In the genomic region with DNA sequence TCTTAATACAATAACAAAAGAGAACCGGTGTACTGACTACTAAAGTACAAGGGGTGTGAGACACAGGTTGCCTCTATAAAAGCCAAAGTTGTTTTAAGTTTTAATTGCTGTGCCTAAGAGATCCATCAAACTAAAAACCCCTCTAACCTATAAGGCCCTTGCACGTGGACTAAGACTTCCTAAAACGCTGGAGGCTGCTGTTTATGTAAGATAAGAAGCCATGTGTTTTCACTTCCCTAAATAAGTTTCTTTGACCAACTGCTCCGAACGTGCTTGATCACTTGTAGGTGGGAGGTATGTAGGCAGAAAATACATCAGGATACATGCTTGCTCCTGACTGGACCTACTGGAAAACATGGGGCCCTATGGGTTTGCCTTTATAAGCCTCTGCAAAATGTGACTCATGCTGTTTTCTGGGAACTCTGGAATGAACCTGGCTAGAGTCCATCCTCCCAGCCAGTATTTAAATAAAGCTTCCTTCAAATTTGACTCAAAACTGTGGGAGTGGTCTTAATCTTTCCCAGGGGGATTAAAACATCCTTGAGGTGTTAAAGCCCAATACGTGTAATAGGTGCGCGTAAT, we compare ENCODE assay signal across 22 mouse cellular contexts. TPM values are rescaled to one million over a fixed set of nuclear protein-coding genes. Genes with fewer than 3 reads are reported as not detected.
DNase-seq lines count a peak whose midpoint lies in the region; ATAC-seq and TF ChIP-seq lines count a peak whose summit lies in the region.
"Had no signal": no experiment of that assay in that cellular context is flagged by ENCODE, and none has a peak within 500 bp of the region (broad histone marks: within the 10 kb centered on the region; RNA-seq: fewer than 3 reads in every experiment).

No protein-coding gene starts in this region.

- no peak for TF ChIP-seq CTCF in MEL (IDR thresholded peaks at IDR 0.05 in 2 of 3, conservative IDR thresholded peaks at IDR 0.05 in 1 of 3; ENCODE audit: control insufficient read depth in 1 of 3, insufficient read depth in 1 of 3, low read depth in 2 of 3, low read length in 3 of 3, poor library complexity in 1 of 3, severe bottlenecking in 1 of 3)
- no peak for TF ChIP-seq CTCF in intestine, postnatal 0 days (IDR thresholded peaks at IDR 0.05; ENCODE audit: low read depth)

- no peaks in the 10 kb centered on the region for H3K79me2 ChIP-seq in MEL (ENCODE audit: control insufficient read depth, insufficient read depth, low read length, poor library complexity)

- no peak overlapping the region; the same call in 1 of the 2 replicates for H3K27ac ChIP-seq in MEL (ENCODE audit: control insufficient read depth, low read depth, low read length)
- H3K27ac ChIP-seq in intestine, postnatal 0 days (ENCODE audit: low read depth, low read length), result no peak overlapping the region
- H3K27ac ChIP-seq: hindbrain, postnatal 0 days; midbrain, embryonic 10.5 days had no signal

- no peak overlapping the region for H3K9ac ChIP-seq in MEL (ENCODE audit: control insufficient read depth, low read depth, low read length, poor library complexity, severe bottlenecking)
- no peak overlapping the region for H3K9ac ChIP-seq in intestine, postnatal 0 days (ENCODE audit: low read depth, low read length)
- H3K9ac ChIP-seq: forebrain, postnatal 0 days had no signal

- ATAC-seq in intestine, postnatal 0 days, result no peak
- ATAC-seq: forebrain, postnatal 0 days; hindbrain, postnatal 0 days; Patski had no signal

- no peak overlapping the region for H3K4me3 ChIP-seq in MEL (ENCODE audit: control insufficient read depth in 1 of 2, insufficient read depth in 1 of 2, low read depth in 2 of 2, low read length in 2 of 2)
- H3K4me3 ChIP-seq in intestine, postnatal 0 days (ENCODE audit: low read depth, low read length), result no peak overlapping the region
- H3K4me3 ChIP-seq: erythroblast, embryonic 14.5 days; midbrain, embryonic 10.5 days had no signal

- H3K27me3 ChIP-seq in MEL (ENCODE audit: control insufficient read depth in 1 of 2, insufficient read depth in 2 of 2, low read length in 2 of 2), result no peaks in the 10 kb centered on the region
- H3K27me3 ChIP-seq in intestine, postnatal 0 days (replicated peaks; ENCODE audit: control insufficient read depth, insufficient read depth, low read length), result no peaks in the 10 kb centered on the region
- H3K27me3 ChIP-seq: Patski had no signal

- no peak for TF ChIP-seq POLR2A in MEL (IDR thresholded peaks at IDR 0.05; ENCODE audit: control insufficient read depth in 1 of 2, insufficient read depth in 1 of 2, low read depth in 1 of 2, low read length in 2 of 2, poor library complexity in 1 of 2)

- intact Hi-C loops in heart, postnatal 25 days (cut with DNase I), result no loop called here

- TF ChIP-seq EP300 in MEL (IDR thresholded peaks at IDR 0.05; ENCODE audit: low read depth in 1 of 2, low read length in 2 of 2), result peak; percentile 90 to 94

- no peak overlapping the region for H3K4me2 ChIP-seq in intestine, postnatal 0 days (replicated peaks; ENCODE audit: low read depth)

- WGBS in intestine, postnatal 0 days, result 65% methylated on average over 8 of the region's 8 CpGs

- H3K9me3 ChIP-seq in MEL (replicated peaks; ENCODE audit: insufficient read depth, low read length), result no peaks in the 10 kb centered on the region
- H3K9me3 ChIP-seq in intestine, postnatal 0 days (ENCODE audit: control insufficient read depth), result no peaks in the 10 kb centered on the region
- H3K9me3 ChIP-seq: midbrain, embryonic 10.5 days had no signal

- TF ChIP-seq RAD21 in MEL (IDR thresholded peaks at IDR 0.05; ENCODE audit: low read depth, low read length), result no peak

- peak; percentile 23 for DNase-seq in heart, postnatal 4 days
- no peak for DNase-seq in heart, postnatal 25 days (ENCODE audit: low spot score)
- DNase-seq in 3T3-L1 (ENCODE audit: low read depth, low spot score) (peak; percentile 84), MEL (ENCODE audit: low read depth, low spot score) (peak; percentile 82)
- peak; percentile 49 for DNase-seq in fibroblast of lung, adult 2 months (ENCODE audit: low read depth)
- DNase-seq in layer of hippocampus, adult 11-12 months (ENCODE audit: low spot score), result no peak
- DNase-seq in kidney, postnatal 4 days, result no peak
- DNase-seq: cerebellum, adult 11-12 months; forebrain, postnatal 0 days; gastrocnemius, postnatal 10 days; heart, postnatal 14 days; kidney, adult 9 months; layer of hippocampus, adult 9-11 months; lung, postnatal 10 days had no signal

- H3K4me1 ChIP-seq in MEL (ENCODE audit: control insufficient read depth in 1 of 2, insufficient read depth in 2 of 2, low read length in 2 of 2), result peaks cover 3 to 10% of the 10 kb centered on the region in 2 experiments; a peak in 2 of 4 replicates
- H3K4me1 ChIP-seq in intestine, postnatal 0 days (replicated peaks; ENCODE audit: control insufficient read depth, insufficient read depth, low read length), result no peaks in the 10 kb centered on the region

- peaks cover 0 to 16% of the 10 kb centered on the region in 2 experiments; a peak in 2 of 4 replicates for H3K36me3 ChIP-seq in MEL (ENCODE audit: control insufficient read depth in 1 of 2, insufficient read depth in 2 of 2, low read length in 2 of 2)
- no peaks in the 10 kb centered on the region for H3K36me3 ChIP-seq in intestine, postnatal 0 days (ENCODE audit: control insufficient read depth, insufficient read depth)
- H3K36me3 ChIP-seq: midbrain, embryonic 10.5 days had no signal

TF ChIP-seq in MEL, 35 proteins besides CTCF, POLR2A, EP300 and RAD21:
- TF ChIP-seq USF1 (IDR thresholded peaks at IDR 0.05; ENCODE audit: low read depth, low read length) (peak; percentile 60; the same call in 1 of the 2 replicates), TAL1 (IDR thresholded peaks at IDR 0.05; ENCODE audit: low read length) (peak; percentile 93), KAT2A (conservative IDR thresholded peaks at IDR 0.05; ENCODE audit: low read depth, low read length) (no peak), HCFC1 (IDR thresholded peaks at IDR 0.05; ENCODE audit: low read depth, low read length) (no peak), MXI1 (IDR thresholded peaks at IDR 0.05; ENCODE audit: low read depth, low read length) (peak; percentile 97), ZC3H11A (IDR thresholded peaks at IDR 0.05; ENCODE audit: low read depth, low read length) (no peak), SIN3A (IDR thresholded peaks at IDR 0.05; ENCODE audit: low read length) (peak; percentile 94), RCOR1 (IDR thresholded peaks at IDR 0.05; ENCODE audit: low read depth, low read length) (peak; percentile 66), ELF1 (IDR thresholded peaks at IDR 0.05; ENCODE audit: low read depth, low read length) (0 out of 2 replicates have a peak, but pooled peaks have one; percentile 15), GATA1 (IDR thresholded peaks at IDR 0.05; ENCODE audit: low read depth, low read length) (peak; percentile 88), BHLHE40 (IDR thresholded peaks at IDR 0.05; ENCODE audit: borderline replicate concordance, low read depth, low read length) (peak; percentile 96), MYC (IDR thresholded peaks at IDR 0.05; ENCODE audit: low read depth, low read length) (peak; percentile 99), ETS1 (IDR thresholded peaks at IDR 0.05; ENCODE audit: low read depth, low read length) (peak; percentile 89), TCF12 (IDR thresholded peaks at IDR 0.05; ENCODE audit: low read depth, low read length) (peak; percentile 89), MAX (IDR thresholded peaks at IDR 0.05; ENCODE audit: low read length) (peak; percentile 99)

RNA-seq across cellular contexts. Expression of a gene that starts 31.9 kb away (rescaled TPM):
- total RNA-seq in heart, postnatal 4 days (2021), result not detected
- total RNA-seq in heart, postnatal 25 days (2021), result not detected
- not detected in 2 replicates for total RNA-seq in MEL (2012; rRNA removed)
- polyA plus RNA-seq in MEL (2012; ENCODE audit: insufficient read depth in 1 of 2, insufficient read length in 2 of 2, low read depth in 1 of 2, low replicate concordance in 2 of 2, missing spikeins in 1 of 2), result not detected
- polyA plus RNA-seq in intestine, postnatal 0 days (2015; fragmentation: Nextera tagmentation; extraction: Ambion mirVana), result not detected in 2 replicates
- total RNA-seq: forebrain, postnatal 0 days; gastrocnemius, postnatal 10 days; heart, postnatal 14 days; hindbrain, postnatal 0 days; left cerebral cortex, postnatal 10 days; liver, adult 2 months had no signal
- polyA plus RNA-seq: brain, embryonic 14.5 days; erythroblast, embryonic 14.5 days; forebrain, postnatal 0 days; hindbrain, postnatal 0 days; liver, adult 2 months; midbrain, embryonic 10.5 days; Patski had no signal

Comparison
In these comparisons a context has a peak if more than half of its experiments do, and no peak if none do; other contexts are left out.
1. DNase-seq: peak in heart, postnatal 4 days (single experiment), 3T3-L1 (single experiment), MEL (single experiment) and fibroblast of lung, adult 2 months (single experiment); none in heart, postnatal 25 days (single experiment), layer of hippocampus, adult 11-12 months (single experiment) and kidney, postnatal 4 days (0 of 2).